Mouse (Mus musculus): ENCODE data around the gene Dhfr. TPM values are rescaled to one million over a fixed set of nuclear protein-coding genes. Genes with fewer than 3 reads are reported as not detected.

Dhfr gene
- polyA plus RNA-seq, 1 experiment from 2014 or later = 17.3 TPM

DNA sequence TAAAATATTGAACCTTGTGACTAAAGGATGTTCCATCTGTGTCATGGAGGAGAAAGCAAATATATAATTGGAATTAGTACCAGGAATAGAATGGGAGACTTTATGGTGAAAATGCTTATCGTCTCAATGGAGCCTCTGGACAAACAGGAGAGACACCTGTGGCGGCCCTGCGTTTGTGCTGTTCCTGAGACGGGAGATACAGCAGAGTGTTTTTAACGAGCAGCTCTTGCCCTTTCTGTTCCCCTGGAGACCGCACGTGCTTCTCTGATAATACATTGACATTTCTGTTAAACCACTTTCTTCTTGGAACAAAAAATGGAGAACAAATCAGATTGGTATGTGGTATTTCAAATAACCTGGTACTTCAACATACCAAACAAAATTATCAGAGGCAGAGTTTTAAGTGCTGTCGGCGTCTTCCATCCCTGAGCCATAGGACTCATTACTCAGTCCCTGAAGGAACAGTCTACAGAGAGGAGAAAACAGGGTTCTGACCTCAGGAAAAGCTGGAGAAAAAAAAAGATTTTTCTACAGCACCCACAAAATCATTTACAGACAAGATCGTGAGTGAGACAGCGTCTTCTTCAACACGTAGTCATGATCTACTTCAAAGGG is 38.6 kb downstream of the Dhfr start:
- ATAC-seq (ENCODE audit: insufficient number of reproducible peaks, insufficient read depth, low FRiP score, low TSS enrichment) = no peak

DNA sequence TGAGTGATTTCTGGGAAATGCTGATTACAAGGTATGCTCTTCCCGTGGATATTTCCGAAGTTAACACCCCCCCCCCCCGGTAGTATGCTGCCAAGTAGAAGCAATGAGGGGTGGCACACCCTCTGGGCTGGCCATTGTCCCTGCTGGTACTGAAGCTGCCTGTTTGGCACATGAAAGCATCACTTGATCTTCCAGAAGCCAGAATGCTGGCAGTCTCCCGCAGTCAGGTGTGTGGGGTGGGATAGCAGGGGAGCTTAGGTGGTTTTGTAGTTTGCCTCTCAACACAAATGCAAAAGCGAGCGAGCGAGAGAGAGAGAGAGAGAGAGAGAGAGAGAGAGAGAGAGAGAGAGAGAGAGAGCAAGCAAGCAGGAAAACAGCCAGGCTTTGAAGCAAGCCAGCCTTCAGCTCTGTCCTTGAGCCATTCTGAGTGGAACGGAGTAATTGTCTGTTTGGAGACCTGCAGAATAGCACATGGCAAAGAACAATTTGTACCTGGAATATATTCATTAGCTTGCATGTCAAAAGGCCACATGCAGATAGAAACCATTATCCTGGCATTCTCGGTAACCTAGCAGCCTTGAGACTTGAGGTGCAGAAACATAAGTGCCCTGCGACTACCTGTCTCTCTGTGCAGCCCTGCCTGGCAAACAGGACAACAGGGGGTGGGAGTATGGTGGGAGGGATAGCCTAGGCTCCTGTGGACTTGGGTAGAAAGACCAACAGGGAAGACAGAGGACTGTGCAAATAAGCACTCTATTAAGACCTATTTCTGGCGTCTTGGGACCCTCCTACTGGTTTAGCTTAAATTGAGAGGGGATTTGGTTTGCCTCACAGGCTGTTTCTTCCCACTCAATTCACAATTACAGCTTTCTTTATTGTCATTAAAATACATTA is 44.2 kb downstream of the Dhfr start:
- H3K4me1 ChIP-seq = no peaks in the 10 kb centered on the region
- WGBS = 74% methylated on average over 11 of the region's 11 CpGs
- H3K27ac ChIP-seq = no peak overlapping the region
- ATAC-seq (ENCODE audit: insufficient number of reproducible peaks, insufficient read depth, low FRiP score, low TSS enrichment) = no peak
- no peak overlapping the region for H3K4me3 ChIP-seq
- no peaks in the 10 kb centered on the region for H3K36me3 ChIP-seq
- no peaks in the 10 kb centered on the region for H3K9me3 ChIP-seq
- H3K9ac ChIP-seq = no peak overlapping the region
- H3K4me2 ChIP-seq (replicated peaks) = no peak overlapping the region
- H3K27me3 ChIP-seq = no peaks in the 10 kb centered on the region

More for the DNA sequence above, 38.6 kb downstream of the Dhfr start:
- Histone ChIP-seq H3K9me3 (no peaks in the 10 kb centered on the region), H3K4me3 (no peak overlapping the region), H3K27me3 (no peaks in the 10 kb centered on the region), H3K9ac (no peak overlapping the region), H3K27ac (no peak overlapping the region), H3K36me3 (no peaks in the 10 kb centered on the region), H3K4me1 (no peaks in the 10 kb centered on the region), H3K4me2 (replicated peaks) (no peak overlapping the region)
- 83% methylated on average over 12 of the region's 12 CpGs for WGBS

DNA sequence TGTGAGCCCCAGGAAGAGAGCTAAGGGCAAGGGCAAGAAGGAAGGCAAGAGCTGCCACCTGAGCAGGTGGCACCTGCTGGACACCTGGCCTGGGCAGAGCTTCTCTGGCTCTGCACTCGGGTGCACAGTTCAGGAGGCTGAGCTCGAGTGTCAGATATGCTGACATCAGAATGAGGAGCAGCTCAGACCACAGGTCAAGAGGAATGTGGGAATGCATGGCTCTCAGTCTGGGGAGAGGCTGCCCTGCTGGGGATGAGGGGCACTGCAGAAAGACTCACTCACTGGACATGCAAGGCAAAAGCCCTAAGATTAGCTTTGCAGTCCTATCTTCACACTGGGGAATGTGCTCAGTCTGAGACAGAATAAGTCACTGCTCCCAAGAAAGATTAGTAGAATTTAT is 47.5 kb downstream of the Dhfr start:
- no peaks in the 10 kb centered on the region for H3K27me3 ChIP-seq
- H3K9me3 ChIP-seq = no peaks in the 10 kb centered on the region
- no peak overlapping the region for H3K9ac ChIP-seq
- H3K27ac ChIP-seq = no peak overlapping the region
- 54% methylated on average over 2 of the region's 2 CpGs for WGBS
- no peak overlapping the region for H3K4me3 ChIP-seq
- ATAC-seq (ENCODE audit: insufficient number of reproducible peaks, insufficient read depth, low FRiP score, low TSS enrichment) = no peak
- no peaks in the 10 kb centered on the region for H3K36me3 ChIP-seq
- H3K4me2 ChIP-seq (replicated peaks) = no peak overlapping the region
- H3K4me1 ChIP-seq = no peaks in the 10 kb centered on the region

DNA sequence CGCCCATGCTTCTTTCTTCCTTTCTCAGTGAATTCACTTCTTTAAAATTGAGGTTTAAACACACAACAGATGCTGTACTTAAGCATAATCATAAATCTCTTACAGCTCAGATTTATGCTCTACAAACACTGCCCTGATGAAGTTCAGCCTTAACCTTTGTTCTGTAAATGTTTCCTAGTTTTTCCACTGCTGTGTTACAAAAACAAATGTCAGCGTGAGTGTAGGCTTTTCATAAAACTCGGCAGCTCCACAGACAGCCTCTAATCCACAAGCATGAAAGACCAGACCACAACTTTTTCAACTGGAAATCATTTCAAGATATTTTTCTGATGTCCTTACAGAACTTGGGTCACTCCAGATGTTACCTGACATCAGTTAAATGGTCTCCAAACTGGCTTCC is 49.0 kb downstream of the Dhfr start:
- ATAC-seq (ENCODE audit: insufficient number of reproducible peaks, insufficient read depth, low FRiP score, low TSS enrichment) = no peak
- 75% methylated on average over 3 of the region's 3 CpGs for WGBS

DNA sequence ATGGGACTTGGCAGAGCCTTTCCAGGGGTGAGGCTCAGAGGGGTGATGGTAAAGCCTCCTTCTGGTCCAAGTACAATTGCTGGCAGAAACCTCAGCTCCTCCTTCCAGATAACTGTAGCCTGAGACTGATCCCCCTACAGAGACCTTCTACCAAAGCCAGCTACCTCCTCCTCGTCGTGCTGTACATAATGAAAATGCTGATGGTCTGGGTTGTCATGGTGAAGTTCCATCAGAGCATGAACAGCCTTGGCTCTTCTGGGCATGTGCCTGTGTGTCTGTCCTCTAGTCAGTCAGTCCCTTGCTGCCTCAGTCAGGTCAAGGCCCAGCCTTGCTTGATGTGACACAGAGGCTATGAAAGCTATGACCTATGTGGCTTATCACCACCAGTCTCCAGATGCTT is 56.0 kb downstream of the Dhfr start:
- H3K4me2 ChIP-seq (replicated peaks) = no peak overlapping the region
- no peak overlapping the region for H3K27ac ChIP-seq
- no peaks in the 10 kb centered on the region for H3K36me3 ChIP-seq
- 70% methylated on average over 2 of the region's 2 CpGs for WGBS
- no peak for ATAC-seq (ENCODE audit: insufficient number of reproducible peaks, insufficient read depth, low FRiP score, low TSS enrichment)
- H3K4me3 ChIP-seq = no peak overlapping the region
- H3K4me1 ChIP-seq = no peaks in the 10 kb centered on the region
- no peaks in the 10 kb centered on the region for H3K27me3 ChIP-seq
- H3K9ac ChIP-seq = no peak overlapping the region
- H3K9me3 ChIP-seq = no peaks in the 10 kb centered on the region

More for the DNA sequence above, 49.0 kb downstream of the Dhfr start:
- Histone ChIP-seq H3K9me3 (no peaks in the 10 kb centered on the region), H3K36me3 (no peaks in the 10 kb centered on the region), H3K4me1 (no peaks in the 10 kb centered on the region), H3K4me3 (no peak overlapping the region), H3K27me3 (no peaks in the 10 kb centered on the region), H3K9ac (no peak overlapping the region), H3K4me2 (replicated peaks) (no peak overlapping the region), H3K27ac (no peak overlapping the region)

DNA sequence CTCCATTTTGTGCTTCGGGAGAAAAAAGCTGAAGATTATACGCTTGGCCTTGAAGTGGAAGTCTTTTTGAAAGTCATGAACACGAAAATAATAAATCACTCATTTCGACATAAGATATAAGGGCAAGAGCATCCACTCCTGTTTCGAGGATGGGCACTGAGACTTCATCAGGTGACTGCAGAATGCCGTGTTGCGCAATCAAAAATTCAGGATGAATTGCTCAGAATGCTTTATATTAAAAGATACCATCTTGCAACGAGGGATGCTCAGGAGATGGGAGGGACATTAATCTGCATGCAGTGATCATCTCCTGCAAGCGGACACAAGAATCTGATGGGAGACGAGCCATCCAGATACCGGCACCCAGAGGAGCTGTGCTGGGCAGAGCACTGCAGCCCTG is 65.1 kb downstream of the Dhfr start:
- WGBS = 85% methylated on average over 11 of the region's 11 CpGs
- Histone ChIP-seq H3K27ac (no peak overlapping the region), H3K4me3 (no peak overlapping the region), H3K9ac (no peak overlapping the region), H3K36me3 (no peaks in the 10 kb centered on the region), H3K4me1 (no peaks in the 10 kb centered on the region), H3K9me3 (no peaks in the 10 kb centered on the region), H3K27me3 (peaks cover 20% of the 10 kb centered on the region), H3K4me2 (replicated peaks) (no peak overlapping the region)
- no peak for ATAC-seq (ENCODE audit: insufficient number of reproducible peaks, insufficient read depth, low FRiP score, low TSS enrichment)

DNA sequence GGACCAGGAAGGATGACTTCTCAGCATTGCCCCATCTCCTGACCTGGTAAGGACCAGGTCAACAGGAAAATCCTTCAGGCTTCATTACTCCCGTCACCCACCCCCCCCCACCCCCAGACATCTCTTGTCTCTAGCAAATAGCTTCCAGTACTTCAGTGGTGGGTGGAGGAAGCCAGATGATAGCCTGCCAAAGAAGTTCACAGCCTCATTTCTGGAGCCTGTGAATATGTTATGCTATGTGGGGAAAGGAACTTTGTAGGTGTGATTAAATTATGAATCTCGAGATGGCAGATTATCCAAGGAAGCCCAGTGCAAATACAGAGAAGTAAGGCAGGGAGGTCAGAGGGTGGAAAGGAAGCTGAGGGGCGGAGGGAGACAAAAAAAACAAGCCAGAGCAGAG is 69.2 kb downstream of the Dhfr start:
- H3K9me3 ChIP-seq = no peaks in the 10 kb centered on the region
- H3K4me2 ChIP-seq (replicated peaks) = no peak overlapping the region
- 52% methylated on average over 3 of the region's 3 CpGs for WGBS
- no peak for ATAC-seq (ENCODE audit: insufficient number of reproducible peaks, insufficient read depth, low FRiP score, low TSS enrichment)
- no peak overlapping the region for H3K4me3 ChIP-seq
- peaks cover 13% of the 10 kb centered on the region; the same call in 1 of the 2 replicates for H3K4me1 ChIP-seq
- no peaks in the 10 kb centered on the region for H3K36me3 ChIP-seq
- peaks cover 57% of the 10 kb centered on the region for H3K27me3 ChIP-seq
- no peak overlapping the region for H3K9ac ChIP-seq
- no peak overlapping the region for H3K27ac ChIP-seq

GRCm38 (mm10) chr13:92425758-92426264 is 71.3 kb downstream of the Dhfr start, which contains the start of gene Ankrd34b:
Gene Ankrd34b, plus strand, starts transcription at chr13:92425896.
- Histone ChIP-seq H3K4me1 (peaks cover 13% of the 10 kb centered on the region; the same call in 1 of the 2 replicates), H3K4me3 (peak within 1 kb of the TSS; percentile 66), H3K27ac (no peak within 1 kb of the TSS), H3K9ac (peak within 1 kb of the TSS; percentile 59), H3K4me2 (replicated peaks) (peak within 1 kb of the TSS; percentile 100), H3K9me3 (no peaks in the 10 kb centered on the region), H3K27me3 (peaks cover 63% of the 10 kb centered on the region), H3K36me3 (no peaks in the 10 kb centered on the region)
- ATAC-seq (ENCODE audit: insufficient number of reproducible peaks, insufficient read depth, low FRiP score, low TSS enrichment) = peak; percentile 73
- WGBS = under 1% methylated on average over 53 of the region's 54 CpGs

DNA sequence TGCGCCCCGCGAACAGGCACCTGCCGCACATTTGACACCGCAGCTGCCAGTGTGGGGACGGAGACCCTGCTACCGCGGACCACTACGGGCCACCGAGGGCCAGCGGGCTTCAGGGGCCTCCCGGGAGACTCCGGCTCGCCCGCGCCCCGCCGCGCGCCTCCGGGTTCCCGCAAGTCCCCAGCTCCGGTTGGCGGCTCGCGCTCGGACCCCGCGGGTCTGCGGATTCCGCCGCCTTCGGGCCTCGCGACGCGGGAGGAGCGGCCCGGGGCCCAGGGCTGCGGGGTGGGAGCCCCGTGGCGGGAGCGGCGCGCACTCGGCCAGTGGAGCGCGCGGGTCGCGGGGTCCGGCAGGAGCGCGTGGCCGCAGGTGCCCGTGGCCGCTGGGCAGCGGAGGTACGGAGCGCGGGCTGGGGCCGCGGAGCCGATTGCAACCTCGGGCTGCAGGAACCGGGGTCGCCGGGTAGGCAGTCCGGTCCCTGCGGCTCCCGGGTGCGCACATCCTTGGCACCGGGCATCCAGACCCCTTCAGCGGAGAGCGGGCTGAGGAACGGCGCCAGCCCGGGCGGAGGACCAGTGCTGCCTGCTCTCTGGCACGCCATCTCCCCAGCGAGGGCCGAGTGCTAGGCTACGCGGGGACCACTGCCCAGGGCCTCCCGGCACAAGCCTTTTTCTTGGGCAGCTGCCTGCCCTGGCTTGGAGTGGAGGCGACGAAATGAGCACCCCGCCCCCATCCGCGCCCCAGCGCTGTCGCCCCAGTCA is 71.9 kb downstream of the Dhfr start:
- Histone ChIP-seq H3K4me2 (replicated peaks) (peak overlapping the region; percentile 100), H3K4me1 (peaks cover 13% of the 10 kb centered on the region; the same call in 1 of the 2 replicates), H3K4me3 (peak overlapping the region; percentile 66), H3K9ac (peak overlapping the region; percentile 59), H3K9me3 (no peaks in the 10 kb centered on the region), H3K36me3 (no peaks in the 10 kb centered on the region), H3K27ac (no peak overlapping the region), H3K27me3 (peaks cover 63% of the 10 kb centered on the region)
- 1% methylated on average over 91 of the region's 92 CpGs for WGBS
- 0 out of 2 replicates have a peak, but pooled peaks have one; percentile 30 for ATAC-seq (ENCODE audit: insufficient number of reproducible peaks, insufficient read depth, low FRiP score, low TSS enrichment)

DNA sequence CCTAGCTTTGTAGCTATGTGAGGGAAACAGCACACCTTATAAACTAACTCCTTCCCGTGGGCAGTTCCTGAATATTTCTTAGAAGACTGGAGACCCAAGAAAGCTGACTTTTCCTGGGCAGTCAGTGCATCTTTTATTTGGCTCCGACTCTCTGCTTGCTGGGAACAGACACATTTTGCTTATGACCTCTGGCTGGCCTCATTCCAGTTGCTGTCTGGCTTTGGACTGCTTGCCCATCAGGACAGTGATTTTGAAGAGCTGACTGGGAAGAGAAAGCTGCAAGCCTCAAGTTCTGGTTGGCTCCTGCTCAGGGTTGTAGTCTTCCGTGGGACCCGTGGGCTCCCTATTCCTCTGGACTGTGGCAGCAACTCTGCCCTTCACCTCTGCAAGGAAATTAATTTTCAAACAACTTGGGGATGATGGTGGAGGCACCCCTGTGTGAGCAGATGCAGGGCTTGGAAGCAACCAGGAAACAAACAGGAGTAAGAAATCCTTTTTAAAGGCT is 72.9 kb downstream of the Dhfr start:
- no peak overlapping the region for H3K4me3 ChIP-seq
- no peak overlapping the region for H3K9ac ChIP-seq
- H3K27me3 ChIP-seq = peaks cover 63% of the 10 kb centered on the region
- no peak overlapping the region for H3K27ac ChIP-seq
- no peaks in the 10 kb centered on the region for H3K36me3 ChIP-seq
- peak overlapping the region; percentile 100; the same call in 1 of the 2 replicates for H3K4me2 ChIP-seq (replicated peaks)
- no peaks in the 10 kb centered on the region for H3K9me3 ChIP-seq
- H3K4me1 ChIP-seq = peaks cover 13% of the 10 kb centered on the region; the same call in 1 of the 2 replicates
- no peak for ATAC-seq (ENCODE audit: insufficient number of reproducible peaks, insufficient read depth, low FRiP score, low TSS enrichment)
- 48% methylated on average over 4 of the region's 4 CpGs for WGBS
